Mouse (Mus musculus) kidney, adult 2 months (tissue): ENCODE data around the gene Zswim4.

Experiments
- CTCF ChIP-seq: fragments of 200-500 bp; conservative IDR thresholded peaks from 2 replicates; pipeline ENCODE4 v1.5.1; 2011; ENCODE audit warnings: low read depth, mild to moderate bottlenecking, control low read depth, low read length, moderate library complexity, mixed read lengths; ENCODE audit not compliant: insufficient read depth, insufficient read length
- POLR2A ChIP-seq: fragments of 200-500 bp; IDR thresholded peaks from one replicate; pipeline ENCODE4 v1.6.1; 2011; ENCODE audit warnings: low read depth, low read length, control low read depth

DNA sequence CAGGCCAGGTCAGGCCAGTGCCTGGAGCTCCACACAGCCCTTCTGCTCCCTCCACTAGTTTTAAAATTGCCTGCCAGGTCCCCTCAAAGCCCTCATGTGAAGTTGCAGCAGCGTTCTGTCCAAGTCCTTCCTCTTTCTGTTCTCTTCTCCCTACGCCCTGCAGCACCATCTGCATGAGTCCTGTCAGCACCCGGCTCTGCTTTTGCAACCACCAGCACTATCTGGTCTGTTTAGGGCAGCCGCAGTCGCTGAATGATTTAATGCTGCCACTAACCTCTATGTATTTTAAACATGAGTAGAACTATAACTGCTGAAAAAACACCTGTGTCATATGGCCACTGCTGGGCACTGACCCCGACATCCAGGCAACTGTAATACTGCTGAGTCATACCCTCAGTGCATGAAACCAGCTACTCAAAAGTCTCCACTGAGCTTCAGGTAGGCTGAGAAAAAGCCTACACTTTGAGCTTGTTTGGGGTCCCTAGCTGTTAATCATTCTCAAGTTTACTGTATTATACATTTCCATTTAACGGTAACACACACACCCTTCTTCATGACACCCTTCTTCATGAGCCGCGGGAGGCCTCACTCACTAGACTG, 14.2 kb downstream of the Zswim4 start:
- TF ChIP-seq POLR2A (no peak), CTCF (no peak)
